Mouse (Mus musculus) kidney, postnatal 14 days (tissue): ENCODE results near the gene Ccdc24.

Experiments used
- DNase-seq: peaks from one replicate; pipeline ENCODE4 v3.0.0; 2022; ENCODE audit warnings: mixed read lengths

Gene Ccdc24

GRCm38 (mm10) chr4:117872471-117872886, at the start of gene Ccdc24:
Gene Ccdc24, minus strand, starts transcription at chr4:117872557.
- DNase-seq = peak; percentile 51

- no peak for DNase-seq
Observed at GRCm38 (mm10) chr4:117921358-117921757, 49.0 kb upstream of the Ccdc24 start.

GRCm38 (mm10) chr4:117918762-117919161, 46.4 kb upstream of the Ccdc24 start:
- DNase-seq = no peak

- peak; percentile 50 for DNase-seq
Observed at GRCm38 (mm10) chr4:117918261-117918660, 45.9 kb upstream of the Ccdc24 start.

- no peak for DNase-seq
Observed at GRCm38 (mm10) chr4:117917847-117918246, 45.5 kb upstream of the Ccdc24 start.

- no peak for DNase-seq
Observed at GRCm38 (mm10) chr4:117917402-117917801, 45.0 kb upstream of the Ccdc24 start.

GRCm38 (mm10) chr4:117916386-117916785, 44.0 kb upstream of the Ccdc24 start:
- no peak for DNase-seq

GRCm38 (mm10) chr4:117915489-117916105, 43.2 kb upstream of the Ccdc24 start:
- no peak for DNase-seq

GRCm38 (mm10) chr4:117914591-117915442, 42.5 kb upstream of the Ccdc24 start, which contains the start of gene Ipo13:
Gene Ipo13, minus strand, starts transcription at chr4:117914999.
- DNase-seq = peak; percentile 93

GRCm38 (mm10) chr4:117914031-117914430, 41.7 kb upstream of the Ccdc24 start:
- no peak for DNase-seq

GRCm38 (mm10) chr4:117913421-117913820, 41.1 kb upstream of the Ccdc24 start:
- peak; percentile 77 for DNase-seq

- no peak for DNase-seq
Observed at GRCm38 (mm10) chr4:117912685-117913273, 40.4 kb upstream of the Ccdc24 start.

- DNase-seq = no peak
Observed at GRCm38 (mm10) chr4:117912131-117912561, 39.8 kb upstream of the Ccdc24 start.

GRCm38 (mm10) chr4:117908834-117909453, 36.6 kb upstream of the Ccdc24 start:
- no peak for DNase-seq

GRCm38 (mm10) chr4:117906196-117906595, 33.8 kb upstream of the Ccdc24 start:
- DNase-seq = no peak

GRCm38 (mm10) chr4:117904761-117905160, 32.4 kb upstream of the Ccdc24 start:
- DNase-seq = no peak

- no peak for DNase-seq
Observed at GRCm38 (mm10) chr4:117904094-117904493, 31.7 kb upstream of the Ccdc24 start.

GRCm38 (mm10) chr4:117898111-117898510, 25.8 kb upstream of the Ccdc24 start:
- no peak for DNase-seq

- no peak for DNase-seq
Observed at GRCm38 (mm10) chr4:117896031-117896430, 23.7 kb upstream of the Ccdc24 start.

GRCm38 (mm10) chr4:117895339-117895738, 23.0 kb upstream of the Ccdc24 start:
- DNase-seq = no peak

GRCm38 (mm10) chr4:117894601-117895000, 22.2 kb upstream of the Ccdc24 start:
- no peak for DNase-seq

- peak; percentile 70 for DNase-seq
Observed at GRCm38 (mm10) chr4:117893376-117893775, 21.0 kb upstream of the Ccdc24 start.

GRCm38 (mm10) chr4:117891738-117892161, 19.4 kb upstream of the Ccdc24 start, which contains the start of gene Dph2:
Gene Dph2, minus strand, starts transcription at chr4:117892032.
- peak; percentile 91 for DNase-seq
